Mouse (Mus musculus) kidney, embryonic 15.5 days (tissue): ENCODE results near the gene Rasd2. TPM values are rescaled to one million over a fixed set of nuclear protein-coding genes. Genes with fewer than 3 reads are reported as not detected.

Experiments
- ATAC-seq: fragments of 200-750 bp; cut with Nextera tagmentation; replicated peaks from 2 replicates; pipeline ENCODE4 v1.8.0; 2017; ENCODE audit warnings: moderate TSS enrichment; ENCODE audit not compliant: low FRiP score
- H3K27ac ChIP-seq: fragments of 300-500 bp; sonication (generic); 2 replicates; pipeline ENCODE4 v1.5.1; 2015; ENCODE audit warnings: mild to moderate bottlenecking, inconsistent platforms
- H3K27me3 ChIP-seq: fragments of 300-500 bp; sonication (generic); 2 replicates; pipeline ENCODE4 v1.6.1; 2015; ENCODE audit warnings: inconsistent platforms
- H3K36me3 ChIP-seq: fragments of 300-500 bp; sonication (generic); 2 replicates; pipeline ENCODE4 v1.6.1; 2015; ENCODE audit warnings: inconsistent platforms
- H3K4me1 ChIP-seq: fragments of 300-500 bp; sonication (generic); 2 replicates; pipeline ENCODE4 v1.6.1; 2015; ENCODE audit warnings: inconsistent platforms
- H3K4me2 ChIP-seq: fragments of 300-500 bp; sonication (generic); 2 replicates; pipeline ENCODE4 v1.6.1; 2015; ENCODE audit warnings: moderate library complexity, mild to moderate bottlenecking, inconsistent platforms
- H3K4me3 ChIP-seq: fragments of 300-500 bp; sonication (generic); replicated peaks from 2 replicates; pipeline ENCODE4 v1.5.1; 2015; ENCODE audit warnings: mild to moderate bottlenecking, inconsistent platforms
- H3K9ac ChIP-seq: fragments of 300-500 bp; sonication (generic); 2 replicates; pipeline ENCODE4 v1.6.1; 2015; ENCODE audit warnings: mild to moderate bottlenecking, inconsistent platforms
- H3K9me3 ChIP-seq: fragments of 300-500 bp; sonication (generic); replicated peaks from 2 replicates; pipeline ENCODE4 v1.6.1; 2016; ENCODE audit warnings: inconsistent platforms
- WGBS: fragments of 180-500 bp; shearing (Covaris S2); methylation state at CpG from one replicate; pipeline ENCODE4 v1.1.7; 2015; ENCODE audit warnings: mixed read lengths; 5-methylcytosine and 5-hydroxymethylcytosine counted together
- polyA plus RNA-seq: library from polyadenylated mRNA; unstranded; fragments of >200 nt; fragmentation: Nextera tagmentation; extraction: Ambion mirVana; gene quantifications from 2 replicates; pipeline ENCODE4 v1.2.1, GENCODE M21; 2015

Rasd2 gene
- polyA plus RNA-seq, 1 experiment from 2014 or later, result 2.3 TPM

DNA sequence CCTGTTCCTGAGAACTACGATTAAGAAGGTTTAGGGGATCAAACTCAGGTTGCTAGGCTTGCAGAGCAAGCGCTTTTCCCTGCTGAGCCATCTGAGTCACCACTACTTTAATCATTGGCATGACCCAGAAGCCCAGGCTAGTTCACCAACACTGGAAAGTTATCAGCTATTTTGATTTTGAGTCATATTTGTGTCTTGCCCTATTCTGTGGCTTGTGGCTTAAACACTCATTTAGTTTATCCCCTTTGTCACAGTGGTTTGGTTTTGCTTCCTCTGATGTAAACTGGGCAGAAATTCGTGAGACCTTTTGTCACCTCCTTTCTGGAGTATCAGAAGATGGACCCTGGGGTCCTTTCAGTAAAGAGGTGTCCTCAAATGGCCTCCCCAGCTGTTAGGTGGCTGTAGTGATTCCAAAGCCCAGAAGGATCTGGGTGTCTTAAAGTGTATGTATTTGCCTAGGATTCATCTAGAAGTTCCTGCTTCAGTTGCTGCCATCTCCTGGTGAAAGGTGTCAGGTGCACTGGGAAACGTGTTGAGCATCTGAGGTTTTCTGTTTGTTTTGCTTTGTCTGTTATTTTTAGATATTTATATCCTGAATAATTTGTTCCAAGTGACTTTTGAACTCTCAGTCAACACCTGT is 20.3 kb downstream of the Rasd2 start:
- Histone ChIP-seq H3K27ac (no peak overlapping the region), H3K9ac (no peak overlapping the region), H3K9me3 (no peaks in the 10 kb centered on the region), H3K4me1 (no peaks in the 10 kb centered on the region), H3K36me3 (no peaks in the 10 kb centered on the region), H3K4me2 (no peak overlapping the region), H3K4me3 (no peak overlapping the region), H3K27me3 (no peaks in the 10 kb centered on the region)
- no peak for ATAC-seq
- 61% methylated on average over 4 of the region's 4 CpGs for WGBS

DNA sequence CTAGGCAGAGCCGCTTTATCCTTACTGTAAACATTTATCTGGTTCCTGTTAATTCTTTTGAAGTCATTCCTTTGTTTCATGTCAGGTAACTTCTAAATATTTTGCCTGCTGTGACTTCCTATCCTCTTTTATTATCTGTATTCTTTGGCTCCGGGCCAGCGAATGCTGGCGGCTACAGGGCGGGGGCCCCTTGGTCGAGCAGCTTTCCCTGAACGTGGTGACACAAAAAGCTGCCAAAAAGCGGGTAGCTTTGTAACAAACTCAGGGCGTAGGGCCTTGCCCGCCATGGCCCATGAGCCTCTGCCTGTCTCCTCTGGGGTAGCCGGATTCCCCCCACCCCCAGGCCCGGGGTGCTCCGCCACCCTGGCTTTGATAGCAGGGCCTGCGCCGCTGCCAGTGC is 33.6 kb downstream of the Rasd2 start:
- H3K36me3 ChIP-seq, result no peaks in the 10 kb centered on the region
- no peak overlapping the region for H3K9ac ChIP-seq
- WGBS, result 89% methylated on average over 15 of the region's 15 CpGs
- H3K4me3 ChIP-seq, result no peak overlapping the region
- H3K4me2 ChIP-seq, result no peak overlapping the region
- H3K27ac ChIP-seq, result no peak overlapping the region
- ATAC-seq, result no peak; the same call in 1 of the 2 replicates
- H3K27me3 ChIP-seq, result no peaks in the 10 kb centered on the region
- peaks cover 6% of the 10 kb centered on the region; the same call in 1 of the 2 replicates for H3K9me3 ChIP-seq
- H3K4me1 ChIP-seq, result no peaks in the 10 kb centered on the region

DNA sequence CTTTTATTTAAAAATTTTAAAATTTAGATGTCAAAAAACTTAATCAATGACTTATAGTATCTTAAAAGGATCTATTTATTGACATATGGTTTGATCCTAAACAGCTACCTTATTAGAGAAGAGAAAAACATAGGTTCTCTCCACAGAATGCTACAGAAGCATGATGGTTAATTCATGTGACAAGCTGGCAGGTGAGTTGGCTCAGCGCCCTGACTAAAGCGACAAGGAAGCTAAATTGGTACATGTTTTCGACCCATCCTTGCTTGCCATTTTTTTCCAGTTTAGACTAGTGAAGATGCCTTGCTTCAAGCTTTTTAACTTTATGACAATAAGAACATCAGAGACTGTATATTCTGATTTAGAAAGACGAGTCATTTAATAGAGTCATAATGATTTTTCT is 35.4 kb downstream of the Rasd2 start:
- H3K4me3 ChIP-seq, result no peak overlapping the region
- H3K9me3 ChIP-seq, result peaks cover 6% of the 10 kb centered on the region; the same call in 1 of the 2 replicates
- no peaks in the 10 kb centered on the region for H3K36me3 ChIP-seq
- no peak overlapping the region for H3K4me2 ChIP-seq
- H3K9ac ChIP-seq, result no peak overlapping the region
- H3K27ac ChIP-seq, result no peak overlapping the region
- no peak for ATAC-seq
- H3K4me1 ChIP-seq, result no peaks in the 10 kb centered on the region
- no peaks in the 10 kb centered on the region for H3K27me3 ChIP-seq
- 93% methylated on average over 4 of the region's 4 CpGs for WGBS

DNA sequence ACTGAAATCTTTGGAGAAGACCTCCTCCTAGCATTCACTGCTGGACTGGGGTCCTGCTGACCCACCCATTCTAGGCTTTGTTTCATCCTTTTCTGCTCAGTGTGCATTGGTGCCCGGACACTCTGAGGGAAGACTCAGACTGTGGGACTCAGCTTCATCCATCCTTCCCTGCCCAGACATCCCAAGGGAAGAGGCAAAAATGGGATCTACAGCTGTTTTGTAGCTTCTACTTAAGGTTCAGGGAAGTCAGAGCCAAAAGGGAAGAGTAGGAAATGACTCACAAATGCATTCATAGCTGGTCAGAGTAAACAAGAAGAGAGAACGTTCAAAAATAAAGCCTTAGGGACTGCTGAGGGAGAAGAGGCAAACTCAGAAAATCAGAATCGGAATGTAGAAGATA is 40.3 kb downstream of the Rasd2 start:
- H3K9ac ChIP-seq, result no peak overlapping the region
- no peak overlapping the region for H3K4me3 ChIP-seq
- WGBS, result 88% methylated on average over 3 of the region's 3 CpGs
- H3K27me3 ChIP-seq, result no peaks in the 10 kb centered on the region
- H3K36me3 ChIP-seq, result no peaks in the 10 kb centered on the region
- no peak overlapping the region for H3K27ac ChIP-seq
- no peak overlapping the region for H3K4me2 ChIP-seq
- ATAC-seq, result no peak
- H3K4me1 ChIP-seq, result no peaks in the 10 kb centered on the region
- 0 out of 2 replicates have a peak, but pooled peaks cover 2% of the 10 kb centered on the region for H3K9me3 ChIP-seq

DNA sequence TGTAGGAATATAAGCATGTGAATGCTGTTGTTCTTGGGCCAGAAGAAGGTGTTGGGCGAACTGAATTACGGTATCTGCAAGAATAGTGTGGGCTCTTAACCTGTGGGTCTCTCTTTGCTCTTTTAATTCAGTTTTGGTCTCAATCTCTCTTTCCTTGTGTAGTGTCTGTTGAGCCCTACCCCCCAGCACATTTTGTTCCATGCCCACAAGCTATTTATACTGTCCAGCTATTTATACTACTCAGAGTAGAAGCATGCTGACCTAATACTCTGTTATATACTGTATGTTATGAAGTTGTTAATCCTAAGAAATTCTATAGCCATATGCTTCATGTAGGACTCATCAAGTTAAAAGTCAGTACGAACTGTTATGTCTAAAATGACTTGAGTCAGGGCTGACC is 41.9 kb downstream of the Rasd2 start:
- Histone ChIP-seq H3K4me3 (no peak overlapping the region), H3K9me3 (no peaks in the 10 kb centered on the region), H3K9ac (no peak overlapping the region), H3K4me2 (no peak overlapping the region), H3K36me3 (no peaks in the 10 kb centered on the region), H3K27me3 (no peaks in the 10 kb centered on the region), H3K4me1 (no peaks in the 10 kb centered on the region), H3K27ac (no peak overlapping the region)
- WGBS, result 86% methylated on average over 3 of the region's 3 CpGs
- ATAC-seq, result no peak

DNA sequence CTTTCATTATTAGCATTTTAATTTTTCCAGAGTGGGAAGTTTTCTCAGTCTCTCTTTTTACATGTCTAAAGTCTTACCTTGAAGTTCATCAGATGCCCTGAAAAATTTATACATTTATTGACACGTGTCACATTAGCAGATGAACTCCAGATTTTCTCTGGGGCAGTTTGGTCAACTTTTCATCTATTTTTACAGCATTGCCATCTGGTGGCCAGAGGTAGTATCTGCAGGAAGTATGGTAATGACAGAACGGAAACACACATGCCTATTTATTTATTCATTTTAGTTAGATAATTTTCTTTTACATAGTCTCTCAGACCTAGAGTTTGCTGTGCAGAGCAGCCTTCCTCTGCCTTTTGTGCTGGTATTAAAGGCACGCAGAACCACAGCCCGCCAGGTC is 58.4 kb downstream of the Rasd2 start:
- no peaks in the 10 kb centered on the region for H3K4me1 ChIP-seq
- no peak overlapping the region for H3K4me3 ChIP-seq
- no peak overlapping the region for H3K4me2 ChIP-seq
- ATAC-seq, result no peak
- no peak overlapping the region for H3K9ac ChIP-seq
- WGBS, result 39% methylated on average over 4 of the region's 4 CpGs
- no peaks in the 10 kb centered on the region for H3K36me3 ChIP-seq
- H3K9me3 ChIP-seq, result peaks cover 4% of the 10 kb centered on the region; the same call in 1 of the 2 replicates
- no peak overlapping the region for H3K27ac ChIP-seq
- no peaks in the 10 kb centered on the region for H3K27me3 ChIP-seq

Other genes with a start within 250 kb of the Rasd2 start
- gene Hmgxb4, start 220.6 kb upstream of the Rasd2 start, polyA plus RNA-seq, result 38.6 and 46.4 TPM in 2 replicates
- 29.6 and 35.1 TPM in 2 replicates for gene Tom1, start 180.2 kb upstream of the Rasd2 start, polyA plus RNA-seq
- gene Hmox1, start 120.3 kb upstream of the Rasd2 start, polyA plus RNA-seq, result 37.9 and 40.1 TPM in 2 replicates
- gene Mcm5, start 104.4 kb upstream of the Rasd2 start, polyA plus RNA-seq, result 173 and 194 TPM in 2 replicates
- not detected in 2 replicates for gene Gm10358, start 192.6 kb downstream of the Rasd2 start, polyA plus RNA-seq
- not detected in 2 replicates for gene Iqcm, start 234.8 kb downstream of the Rasd2 start, polyA plus RNA-seq